ENCODE assay signal across 8 mouse cellular contexts in the genomic region with DNA sequence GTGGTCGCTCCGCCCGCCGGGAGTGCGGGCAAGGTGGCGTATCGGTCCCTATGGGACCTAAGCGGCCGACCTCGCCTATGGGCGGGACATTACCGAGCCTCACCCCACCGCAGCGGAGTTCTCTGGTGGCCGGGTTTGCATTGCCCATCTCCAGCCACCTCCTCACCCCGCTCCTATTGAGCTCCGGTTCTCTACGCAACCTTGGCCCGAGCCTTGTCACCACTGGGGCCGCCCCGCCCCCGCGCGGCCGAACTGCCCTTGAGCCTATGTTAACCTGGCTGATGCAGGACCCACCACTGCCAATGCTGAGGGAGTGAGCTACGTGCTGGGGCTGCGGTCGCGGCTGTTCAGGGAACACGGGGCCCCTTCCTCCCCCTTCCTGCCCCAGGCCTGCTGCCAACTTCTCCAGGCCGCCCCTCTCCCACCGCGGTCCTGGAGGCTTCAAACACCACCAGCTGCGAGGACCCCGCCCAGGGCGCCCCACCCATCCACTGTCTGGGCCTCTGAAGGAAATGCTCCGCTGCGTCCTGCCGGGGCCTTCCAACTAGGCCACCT. TPM values are rescaled to one million over a fixed set of nuclear protein-coding genes. Genes with fewer than 3 reads are reported as not detected.
DNase-seq lines count a peak whose midpoint lies in the region; ATAC-seq and TF ChIP-seq lines count a peak whose summit lies in the region.

No protein-coding gene starts in this region.

- WGBS in intestine, embryonic 14.5 days: under 1% methylated on average over 37 of the region's 39 CpGs
- WGBS in liver, embryonic 16.5 days (ENCODE audit: insufficient replicate concordance): 1% methylated on average over 38 of the region's 39 CpGs
- WGBS in neural tube, embryonic 13.5 days: under 1% methylated on average over 39 of the region's 39 CpGs

- peaks cover 25 to 26% of the 10 kb centered on the region in 2 experiments for H3K4me1 ChIP-seq in MEL (ENCODE audit: control insufficient read depth in 1 of 2, insufficient read depth in 2 of 2, low read length in 2 of 2)
- H3K4me1 ChIP-seq in intestine, embryonic 14.5 days (replicated peaks; ENCODE audit: control insufficient read depth, insufficient read depth, low read length): 0 out of 2 replicates have a peak, but pooled peaks cover 4% of the 10 kb centered on the region
- H3K4me1 ChIP-seq in liver, embryonic 16.5 days (ENCODE audit: control insufficient read depth, low read depth, low read length): peaks cover 51% of the 10 kb centered on the region
- peaks cover 31% of the 10 kb centered on the region for H3K4me1 ChIP-seq in neural tube, embryonic 13.5 days (replicated peaks)

- H3K36me3 ChIP-seq in MEL (ENCODE audit: control insufficient read depth in 1 of 2, insufficient read depth in 2 of 2, low read length in 2 of 2): peaks cover 0 to 27% of the 10 kb centered on the region in 2 experiments; a peak in 2 of 4 replicates
- H3K36me3 ChIP-seq in intestine, embryonic 14.5 days (ENCODE audit: control insufficient read depth, insufficient read depth, low read length): no peaks in the 10 kb centered on the region
- H3K36me3 ChIP-seq in liver, embryonic 16.5 days (ENCODE audit: control insufficient read depth, insufficient read depth): no peaks in the 10 kb centered on the region
- no peaks in the 10 kb centered on the region for H3K36me3 ChIP-seq in neural tube, embryonic 13.5 days

- TF ChIP-seq POLR2A in MEL (IDR thresholded peaks at IDR 0.05; ENCODE audit: control insufficient read depth in 1 of 2, insufficient read depth in 1 of 2, low read depth in 1 of 2, low read length in 2 of 2, poor library complexity in 1 of 2): peak; percentile 1 to 53; a peak in 1 of 4 replicates

- TF ChIP-seq RAD21 in MEL (IDR thresholded peaks at IDR 0.05; ENCODE audit: low read depth, low read length): no peak

- DNase-seq in 416B (ENCODE audit: low read depth) (peak; percentile 88), MEL (ENCODE audit: low read depth, low spot score) (peak; percentile 86)
- DNase-seq in gastrocnemius, postnatal 14 days: peak; percentile 81
- DNase-seq in intestine, embryonic 14.5 days (ENCODE audit: low spot score): peak; percentile 88
- peak; percentile 38 for DNase-seq in urinary bladder, postnatal 10 days (ENCODE audit: low spot score)

- no peaks in the 10 kb centered on the region for H3K9me3 ChIP-seq in MEL (replicated peaks; ENCODE audit: insufficient read depth, low read length)
- H3K9me3 ChIP-seq in intestine, embryonic 14.5 days (ENCODE audit: control insufficient read depth, low read length): no peaks in the 10 kb centered on the region
- no peaks in the 10 kb centered on the region for H3K9me3 ChIP-seq in liver, embryonic 16.5 days (replicated peaks; ENCODE audit: control insufficient read depth, low read length)
- H3K9me3 ChIP-seq in neural tube, embryonic 13.5 days: no peaks in the 10 kb centered on the region

- H3K79me2 ChIP-seq in MEL (ENCODE audit: control insufficient read depth, insufficient read depth, low read length, poor library complexity): peaks cover 43% of the 10 kb centered on the region

- H3K4me3 ChIP-seq in MEL (ENCODE audit: control insufficient read depth in 1 of 2, insufficient read depth in 1 of 2, low read depth in 2 of 2, low read length in 2 of 2): peak overlapping the region; percentile 86 to 89
- H3K4me3 ChIP-seq in intestine, embryonic 14.5 days (ENCODE audit: low read depth, low read length): peak overlapping the region; percentile 70
- peak overlapping the region; percentile 76 for H3K4me3 ChIP-seq in liver, embryonic 16.5 days (ENCODE audit: low read depth, low read length)
- H3K4me3 ChIP-seq in neural tube, embryonic 13.5 days: peak overlapping the region; percentile 98

- no peak for TF ChIP-seq CTCF in MEL (IDR thresholded peaks at IDR 0.05 in 2 of 3, conservative IDR thresholded peaks at IDR 0.05 in 1 of 3; ENCODE audit: control insufficient read depth in 1 of 3, insufficient read depth in 1 of 3, low read depth in 2 of 3, low read length in 3 of 3, poor library complexity in 1 of 3, severe bottlenecking in 1 of 3)

- intact Hi-C loops in gastrocnemius, postnatal 14 days (cut with DNase I; ENCODE audit: low total_unique reads): no loop called here

- no peaks in the 10 kb centered on the region for H3K27me3 ChIP-seq in MEL (ENCODE audit: control insufficient read depth in 1 of 2, insufficient read depth in 2 of 2, low read length in 2 of 2)
- H3K27me3 ChIP-seq in intestine, embryonic 14.5 days (replicated peaks; ENCODE audit: control insufficient read depth, insufficient read depth, low read length): no peaks in the 10 kb centered on the region
- H3K27me3 ChIP-seq in liver, embryonic 16.5 days (ENCODE audit: control insufficient read depth, insufficient read depth, low read depth, low read length): no peaks in the 10 kb centered on the region
- H3K27me3 ChIP-seq in neural tube, embryonic 13.5 days: no peaks in the 10 kb centered on the region

- TF ChIP-seq EP300 in MEL (IDR thresholded peaks at IDR 0.05; ENCODE audit: low read depth in 1 of 2, low read length in 2 of 2): peak in 1 of 2 experiments; percentile 62; a peak in 3 of 4 replicates

- peak overlapping the region; percentile 88 for H3K4me2 ChIP-seq in intestine, embryonic 14.5 days (ENCODE audit: low read length)
- H3K4me2 ChIP-seq in liver, embryonic 16.5 days (ENCODE audit: low read depth, low read length): peak overlapping the region; percentile 100
- peak overlapping the region; percentile 83 for H3K4me2 ChIP-seq in neural tube, embryonic 13.5 days

- H3K9ac ChIP-seq in MEL (ENCODE audit: control insufficient read depth, low read depth, low read length, poor library complexity, severe bottlenecking): peak overlapping the region; percentile 93
- H3K9ac ChIP-seq in intestine, embryonic 14.5 days (ENCODE audit: low read length): peak overlapping the region; percentile 74
- peak overlapping the region; percentile 89 for H3K9ac ChIP-seq in liver, embryonic 16.5 days (ENCODE audit: low read depth, low read length)
- H3K9ac ChIP-seq in neural tube, embryonic 13.5 days: peak overlapping the region; percentile 78

- ATAC-seq in common myeloid progenitor, adult 5-6 weeks (replicated peaks; ENCODE audit: low read depth, poor library complexity, severe bottlenecking): peak; percentile 30
- peak; percentile 49 for ATAC-seq in intestine, embryonic 14.5 days (replicated peaks; ENCODE audit: low FRiP score, low TSS enrichment, low read depth)
- peak; percentile 45 for ATAC-seq in liver, embryonic 16.5 days (ENCODE audit: low read depth)
- peak; percentile 55 for ATAC-seq in neural tube, embryonic 13.5 days (ENCODE audit: low read depth)

- H3K27ac ChIP-seq in MEL (ENCODE audit: control insufficient read depth, low read depth, low read length): peak overlapping the region; percentile 93
- peak overlapping the region; percentile 92 for H3K27ac ChIP-seq in intestine, embryonic 14.5 days (ENCODE audit: low read depth)
- H3K27ac ChIP-seq in liver, embryonic 16.5 days (ENCODE audit: low read length): peak overlapping the region; percentile 96
- H3K27ac ChIP-seq in neural tube, embryonic 13.5 days (replicated peaks): peak overlapping the region; percentile 98

TF ChIP-seq in MEL, 35 proteins besides CTCF, POLR2A, EP300 and RAD21 (continues in another document):
- TF ChIP-seq POLR2AphosphoS2 (IDR thresholded peaks at IDR 0.05; ENCODE audit: low read length) (peak; percentile 35; the same call in 1 of the 2 replicates), RCOR1 (IDR thresholded peaks at IDR 0.05; ENCODE audit: low read depth, low read length) (no peak; the same call in 1 of the 2 replicates), ZNF384 (IDR thresholded peaks at IDR 0.05; ENCODE audit: low read depth, low read length) (no peak), MYB (IDR thresholded peaks at IDR 0.05; ENCODE audit: low read depth, low read length) (no peak), ZMIZ1 (IDR thresholded peaks at IDR 0.05; ENCODE audit: low read depth, low read length) (peak; percentile 39), ZKSCAN1 (IDR thresholded peaks at IDR 0.05; ENCODE audit: low read depth, low read length) (no peak), GABPA (IDR thresholded peaks at IDR 0.05; ENCODE audit: low read depth, low read length) (no peak), MEF2A (IDR thresholded peaks at IDR 0.05; ENCODE audit: extremely low read depth, insufficient replicate concordance, low read depth, low read length, poor library complexity, severe bottlenecking) (no peak), TBP (IDR thresholded peaks at IDR 0.05; ENCODE audit: low read depth, low read length) (0 out of 2 replicates have a peak, but pooled peaks have one; percentile 22), NRF1 (IDR thresholded peaks at IDR 0.05; ENCODE audit: insufficient read depth, low read depth, low read length, poor library complexity, severe bottlenecking) (no peak), MYC (IDR thresholded peaks at IDR 0.05; ENCODE audit: low read depth, low read length) (no peak), NELFE (IDR thresholded peaks at IDR 0.05; ENCODE audit: low read depth, low read length) (peak; percentile 2; the same call in 1 of the 2 replicates), MXI1 (IDR thresholded peaks at IDR 0.05; ENCODE audit: low read depth, low read length) (no peak; the same call in none of the 2 replicates), MAZ (IDR thresholded peaks at IDR 0.05; ENCODE audit: low read depth, low read length) (peak; percentile 91)

RNA-seq across cellular contexts. Expression of a gene that starts 0.8 kb away (rescaled TPM):
- 20.5 and 21.6 TPM in 2 replicates for total RNA-seq in MEL (2012; rRNA removed)
- polyA plus RNA-seq in MEL (2012; ENCODE audit: insufficient read depth in 1 of 2, insufficient read length in 2 of 2, low read depth in 1 of 2, low replicate concordance in 2 of 2, missing spikeins in 1 of 2): 100 to 1,000 TPM in 1 of 2 experiments, 10 to 100 TPM in 1; 26.9 to 118 TPM
- 16.4 and 20.1 TPM in 2 replicates for total RNA-seq in common myeloid progenitor, adult 5-6 weeks (2017)
- total RNA-seq in gastrocnemius, postnatal 14 days (2021): 10 to 100 TPM; 42.5 to 65.2 TPM
- 30.7 and 32.1 TPM in 2 replicates for polyA plus RNA-seq in intestine, embryonic 14.5 days (2014; fragmentation: Nextera tagmentation; extraction: Ambion mirVana)
- polyA plus RNA-seq in liver, embryonic 16.5 days (2015; fragmentation: Nextera tagmentation; extraction: Ambion mirVana): 15.6 and 16.6 TPM in 2 replicates
- 28.1 and 32.5 TPM in 2 replicates for polyA plus RNA-seq in neural tube, embryonic 13.5 days (2015; fragmentation: Nextera tagmentation; extraction: Ambion mirVana)

RNA-seq across cellular contexts. Expression of a gene that starts 22.8 kb away (rescaled TPM):
- not detected in 2 replicates for total RNA-seq in MEL (2012; rRNA removed)
- polyA plus RNA-seq in MEL (2012; ENCODE audit: insufficient read depth in 1 of 2, insufficient read length in 2 of 2, low read depth in 1 of 2, low replicate concordance in 2 of 2, missing spikeins in 1 of 2): under 1 TPM in 1 of 2 experiments, not detected in 1; 0.07 TPM
- not detected in 2 replicates for total RNA-seq in common myeloid progenitor, adult 5-6 weeks (2017)
- total RNA-seq in gastrocnemius, postnatal 14 days (2021): not detected
- polyA plus RNA-seq in intestine, embryonic 14.5 days (2014; fragmentation: Nextera tagmentation; extraction: Ambion mirVana): 0.30 TPM in 1 of 2 replicates, not detected in the other
- polyA plus RNA-seq in liver, embryonic 16.5 days (2015; fragmentation: Nextera tagmentation; extraction: Ambion mirVana): not detected in 2 replicates
- polyA plus RNA-seq in neural tube, embryonic 13.5 days (2015; fragmentation: Nextera tagmentation; extraction: Ambion mirVana): 0.20 TPM in 1 of 2 replicates, not detected in the other

Comparison
In these comparisons a context has a peak if more than half of its experiments do, and no peak if none do; other contexts are left out.
1. Peak in every context shown above with its lines: DNase-seq, ATAC-seq, H3K4me3 ChIP-seq and H3K27ac ChIP-seq.
2. DNase-seq: peak in every context shown above with its lines; median percentile 88 in 416B; 88 in intestine, embryonic 14.5 days; 86 in MEL; 81 in gastrocnemius, postnatal 14 days; 38 in urinary bladder, postnatal 10 days.